Mouse (Mus musculus): ENCODE measurements around the gene Klrg1.

The Klrg1 gene

DNA sequence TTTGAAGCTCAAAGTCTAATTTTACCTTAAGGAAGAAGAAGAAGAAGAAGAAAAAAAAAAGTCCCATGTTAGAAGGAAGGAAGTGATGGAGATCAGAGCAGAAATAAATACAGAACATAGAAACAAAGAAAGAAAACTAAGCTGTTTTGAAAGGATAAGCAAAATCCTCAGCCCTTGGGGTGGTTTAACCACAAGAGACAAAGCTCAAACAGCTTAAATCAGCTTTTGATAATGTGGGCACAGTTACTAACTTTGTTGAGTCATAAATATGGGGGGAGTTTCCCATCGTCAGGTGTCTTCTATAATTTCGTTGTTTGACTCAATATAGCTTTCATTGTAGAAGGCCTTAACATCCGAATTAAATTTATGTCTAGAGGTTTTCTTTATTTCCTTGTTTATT, 9.1 kb upstream of the Klrg1 start:
- no peak for DNase-seq

DNA sequence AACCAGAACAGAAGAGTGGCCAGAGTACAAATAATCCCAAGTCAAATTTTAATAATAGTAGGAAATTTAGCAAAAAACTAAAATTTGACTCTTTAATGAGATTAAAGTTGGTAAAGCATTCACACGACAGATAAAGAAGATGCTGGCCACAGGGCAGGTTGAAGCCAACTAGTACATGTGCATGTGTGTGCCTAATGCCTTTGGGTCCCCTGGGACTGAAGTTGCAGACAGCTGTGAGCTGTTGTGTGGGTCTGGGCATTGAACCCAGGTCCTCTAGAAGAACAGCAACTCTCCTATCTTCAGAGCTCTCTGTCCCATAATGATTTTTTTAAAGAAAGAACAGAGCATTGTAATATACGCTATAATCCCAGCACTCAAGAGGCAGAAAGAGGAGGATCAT, 8.6 kb upstream of the Klrg1 start:
- DNase-seq, result no peak

DNA sequence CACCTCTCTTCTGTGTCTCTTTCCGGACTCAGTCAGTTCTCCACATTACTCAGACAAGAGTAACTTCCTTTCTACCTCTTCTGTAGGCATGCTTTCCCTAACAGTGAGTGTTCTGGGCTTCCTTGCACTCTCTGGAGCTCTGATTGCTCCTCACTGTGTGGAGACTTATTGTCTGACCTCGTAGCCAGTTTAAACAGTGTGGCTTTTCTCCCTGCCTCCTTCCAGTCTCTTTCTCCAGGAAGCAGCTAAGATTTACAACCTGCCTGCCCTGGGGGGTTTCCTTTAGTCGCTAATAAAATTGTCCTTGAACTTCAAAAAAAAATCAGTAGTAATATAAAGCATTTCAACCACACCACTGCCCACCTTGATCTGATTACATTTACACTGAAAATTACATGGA, 7.6 kb upstream of the Klrg1 start:
- DNase-seq, result no peak

DNA sequence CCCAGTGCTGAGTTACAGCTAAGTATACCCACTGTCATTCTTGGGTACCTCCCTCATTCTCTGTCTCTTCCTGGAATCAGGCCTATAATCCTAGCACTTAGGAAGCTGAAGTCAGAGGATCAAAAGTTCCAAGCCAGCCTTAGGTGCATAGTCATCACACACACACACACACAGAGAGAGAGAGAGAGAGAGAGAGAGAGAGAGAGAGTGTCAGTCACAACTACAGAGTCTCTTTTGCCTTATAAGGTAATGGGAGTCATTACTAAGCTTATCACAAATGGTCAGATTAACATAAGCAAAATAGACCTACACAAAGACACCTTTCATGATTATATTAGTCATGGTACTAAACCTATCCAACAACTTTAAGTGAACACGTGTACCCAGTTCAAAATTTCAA, 6.6 kb upstream of the Klrg1 start:
- DNase-seq, result no peak

DNA sequence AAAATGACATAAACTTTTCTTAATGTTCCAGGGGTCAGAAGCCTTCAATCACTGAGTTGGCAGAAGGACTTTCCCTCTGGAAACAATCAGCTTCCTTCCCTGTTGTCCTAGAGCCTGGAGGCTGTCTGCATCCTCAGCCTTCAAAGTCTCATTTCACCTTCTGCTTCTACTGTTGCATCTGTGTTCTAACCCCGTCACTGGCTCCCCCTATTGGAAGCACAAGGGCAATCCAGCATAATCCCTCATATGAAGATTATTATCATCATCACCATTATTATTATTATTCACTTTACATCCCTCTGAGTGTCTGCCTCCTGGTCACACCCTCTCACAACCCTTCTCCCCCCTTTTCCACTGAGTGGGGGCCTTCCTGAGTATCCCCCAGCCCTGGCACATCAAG, 5.6 kb upstream of the Klrg1 start:
- DNase-seq, result no peak

DNA sequence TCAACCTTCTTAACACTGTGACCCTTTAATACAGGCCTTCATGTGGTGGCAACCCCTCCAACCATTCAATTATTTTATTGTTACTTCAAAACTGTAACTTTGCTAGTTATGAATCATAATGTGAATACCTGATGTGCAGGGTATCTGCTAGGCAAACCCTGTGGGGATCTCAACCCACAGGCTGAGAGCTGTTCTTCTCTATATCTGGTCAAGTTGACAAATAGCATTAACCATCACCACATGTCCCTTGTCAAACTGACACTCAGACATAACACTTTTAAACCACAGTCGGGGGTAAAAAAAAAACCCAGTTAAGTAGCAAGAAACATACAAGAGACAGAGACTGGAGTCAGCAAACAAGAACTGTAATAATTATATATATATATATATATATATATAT, 2.1 kb upstream of the Klrg1 start:
- no peak for DNase-seq

DNA sequence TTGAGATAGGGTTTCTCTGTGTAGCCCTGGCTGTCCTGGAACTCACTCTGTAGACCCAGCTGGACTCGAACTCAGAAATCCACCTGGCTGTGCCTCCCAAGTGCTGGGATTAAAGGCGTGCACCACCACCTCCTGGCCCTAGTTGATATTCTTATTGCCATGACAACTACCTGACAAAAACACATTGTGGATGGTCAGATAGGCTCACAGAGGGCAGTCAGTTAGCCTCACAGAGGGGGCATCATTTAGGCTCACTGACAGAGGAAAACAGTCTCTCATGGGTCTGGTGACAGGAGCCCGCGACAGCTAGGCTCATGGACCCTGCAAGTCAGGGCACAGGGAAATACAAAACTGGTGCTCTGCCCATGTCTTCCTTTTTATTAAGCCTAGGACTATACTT, 1.6 kb upstream of the Klrg1 start:
- no peak for DNase-seq

DNA sequence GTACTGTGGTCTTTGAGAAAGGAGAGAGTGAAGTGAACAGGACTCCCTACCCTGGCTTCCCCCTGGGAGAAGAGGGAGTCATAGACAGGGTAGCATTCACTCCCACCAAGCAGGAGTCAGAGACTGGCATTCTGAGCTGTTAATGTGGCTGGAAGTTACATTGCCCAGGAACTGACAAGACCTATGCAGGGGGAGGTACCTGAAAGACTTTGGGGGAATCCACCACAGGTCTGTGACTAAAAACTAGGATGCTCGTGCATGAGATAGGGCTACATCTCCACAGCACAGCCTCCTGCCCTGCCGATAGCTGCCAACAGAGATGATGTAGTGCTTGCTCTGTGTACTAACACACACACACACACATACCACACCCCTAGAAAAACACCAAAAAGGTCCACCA, 747 bp upstream of the Klrg1 start:
- no peak for DNase-seq

DNA sequence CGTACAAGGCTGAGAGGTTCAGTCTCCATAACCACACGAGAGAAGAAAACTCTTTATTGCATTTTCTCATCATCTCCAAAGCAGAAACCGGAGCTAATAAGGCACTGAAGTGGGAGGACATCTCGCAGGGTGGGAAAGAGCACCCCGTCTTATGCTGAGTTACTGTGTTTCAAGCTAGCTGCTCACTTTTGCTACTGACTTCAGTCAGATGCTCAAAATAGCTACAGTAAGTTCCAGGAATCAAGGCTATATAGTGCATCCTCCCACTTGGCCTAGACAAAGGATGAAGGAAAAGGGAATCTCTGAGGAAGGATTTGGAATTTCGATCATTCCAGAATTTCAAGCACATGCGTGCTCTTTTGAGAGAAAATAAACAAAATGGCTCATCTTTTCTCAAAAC, 6.1 kb downstream of the Klrg1 start:
- no peak for DNase-seq

DNA sequence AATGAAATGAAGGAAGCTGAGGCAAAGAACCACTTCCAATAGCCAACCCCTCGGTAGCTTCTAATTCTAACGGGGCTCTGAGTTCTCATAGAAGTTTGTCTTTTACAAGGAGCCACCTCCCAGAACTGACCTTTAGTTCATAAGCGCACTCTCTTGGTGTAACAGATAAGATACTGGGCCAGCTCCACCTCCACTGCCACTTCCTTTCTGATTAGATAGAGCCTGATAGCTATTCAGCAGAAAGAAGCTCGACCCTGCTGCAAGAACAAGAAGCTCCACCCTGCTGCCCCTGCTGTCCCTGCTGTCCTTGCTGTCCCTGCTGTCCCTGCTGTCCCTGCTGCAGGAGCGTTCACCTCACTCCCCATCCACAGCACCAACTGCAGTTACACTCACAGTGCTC, 8.1 kb downstream of the Klrg1 start:
- DNase-seq, result no peak

DNA sequence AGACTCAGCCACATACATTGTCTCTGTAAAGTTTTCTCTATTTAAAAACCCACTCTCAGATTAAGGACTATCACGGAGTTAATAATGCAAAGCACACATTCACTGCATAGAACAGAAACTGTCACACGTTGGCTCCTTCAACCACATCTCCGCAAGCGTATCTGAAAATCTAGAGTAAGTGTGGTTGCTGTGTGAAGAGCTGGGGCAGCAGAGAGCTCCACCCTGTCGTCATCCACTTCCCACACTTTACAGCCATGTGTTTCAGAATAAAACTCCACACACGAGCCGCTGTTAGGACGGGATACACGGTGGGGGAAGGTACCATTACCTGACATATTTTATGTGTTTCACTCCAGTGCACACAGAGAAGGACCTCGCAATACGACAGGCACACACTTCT, 12.5 kb downstream of the Klrg1 start:
- DNase-seq, result no peak

DNA sequence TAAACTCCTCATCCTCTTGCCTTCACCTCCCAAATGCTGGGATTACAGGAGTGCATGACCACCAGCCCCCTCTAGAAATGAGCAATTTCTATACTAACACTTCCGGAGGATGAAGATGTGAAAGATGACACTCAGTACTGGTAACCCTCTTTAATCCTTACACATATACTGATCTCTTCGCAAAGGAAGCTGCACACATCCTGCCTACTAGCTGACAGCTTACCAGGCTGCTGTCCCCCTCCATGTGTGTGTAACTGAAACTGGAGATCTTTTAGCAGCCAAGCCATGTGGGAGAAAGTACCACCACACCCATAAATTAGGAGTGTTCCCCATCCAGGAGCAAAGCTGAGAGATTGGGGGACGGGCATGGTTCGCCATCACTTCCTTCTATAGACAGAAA, 13.5 kb downstream of the Klrg1 start:
- peak; percentile 17 for DNase-seq

DNA sequence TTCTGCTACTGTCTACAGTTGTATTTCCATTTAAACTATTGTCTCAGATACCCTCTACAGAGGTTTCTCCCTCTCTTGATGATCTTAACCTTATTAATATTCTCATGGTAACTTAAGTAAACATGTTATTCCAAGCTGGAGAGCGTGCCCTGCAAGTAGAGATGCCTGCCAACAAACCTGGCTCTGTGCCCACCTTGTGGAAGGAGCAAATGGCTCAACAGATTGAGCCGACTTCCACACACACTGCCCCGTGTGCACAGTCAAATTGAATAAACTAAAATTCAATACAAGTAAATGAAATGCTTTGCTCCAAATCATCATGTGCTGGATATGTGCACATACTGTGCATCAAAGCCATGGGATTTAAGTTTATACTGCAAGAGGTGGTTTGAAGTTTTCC, 14.1 kb downstream of the Klrg1 start:
- DNase-seq, result peak; percentile 93

DNA sequence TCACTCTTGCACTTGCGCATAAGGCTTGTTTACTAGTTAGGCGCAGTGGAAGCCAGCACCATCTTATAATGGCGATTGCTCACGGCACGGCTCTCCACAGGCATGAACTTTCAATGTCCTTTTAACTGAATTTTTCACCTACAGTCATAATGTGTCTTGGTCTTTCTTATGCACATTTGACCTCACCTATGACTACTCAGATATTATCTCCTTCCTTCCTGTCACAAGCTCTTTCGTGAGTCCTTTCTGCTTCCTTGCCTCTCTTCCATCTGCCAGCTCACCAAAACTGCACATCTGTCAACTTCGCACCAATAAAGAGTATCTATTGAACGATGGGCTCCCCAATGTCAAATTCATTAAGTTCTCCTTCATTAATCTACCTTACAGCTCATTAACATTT, 20.1 kb downstream of the Klrg1 start:
- no peak for DNase-seq

DNA sequence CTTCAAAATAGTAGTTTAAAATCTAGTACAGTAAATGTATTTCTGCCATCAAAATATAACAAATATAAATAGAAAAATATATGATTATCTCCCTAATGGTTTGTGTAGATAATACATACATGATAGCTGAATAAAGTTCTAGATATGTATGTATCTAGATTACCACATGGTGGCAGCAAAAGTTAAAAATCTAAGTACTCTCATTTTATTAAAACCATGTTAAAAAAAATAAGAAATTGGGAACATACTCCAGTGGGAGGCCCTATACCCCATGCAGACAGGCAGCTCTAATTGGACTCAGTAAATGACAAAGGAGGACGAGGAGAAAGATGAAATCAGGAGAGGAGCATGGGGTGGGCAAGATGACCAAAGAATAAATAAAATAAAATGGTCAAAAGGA, 30.5 kb downstream of the Klrg1 start:
- peak; percentile 16 for DNase-seq

DNA sequence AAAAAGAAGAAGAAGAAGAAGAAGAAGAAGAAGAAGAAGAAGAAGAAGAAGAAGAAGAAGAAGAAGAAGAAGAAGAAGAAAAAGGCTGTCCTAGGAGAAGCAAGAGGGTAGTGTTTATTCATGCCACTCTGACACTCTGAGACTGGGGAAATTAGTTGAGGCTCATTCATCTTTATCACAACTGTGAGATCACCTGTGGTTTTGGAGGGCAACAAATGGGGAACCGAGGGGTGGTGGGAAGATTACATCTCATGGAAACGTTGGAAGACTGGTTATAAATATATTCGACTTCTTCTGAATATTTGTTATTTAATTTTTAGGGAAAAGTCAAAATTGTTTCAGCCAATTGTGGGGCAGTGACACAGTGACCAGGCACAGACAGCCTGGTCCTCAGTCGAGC, 32.6 kb downstream of the Klrg1 start:
- no peak for DNase-seq
